Mouse (Mus musculus) left cerebral cortex, adult 11 months (tissue): Measurements from ENCODE around the gene Commd1.

Source experiments
- DNase-seq: peaks from one replicate; pipeline ENCODE4 v3.0.0; 2022; ENCODE audit warnings: low spot score

Gene Commd1

GRCm38 (mm10) chr11:22886991-22887390 is 95.2 kb downstream of the Commd1 start:
- DNase-seq, result no peak

DNA sequence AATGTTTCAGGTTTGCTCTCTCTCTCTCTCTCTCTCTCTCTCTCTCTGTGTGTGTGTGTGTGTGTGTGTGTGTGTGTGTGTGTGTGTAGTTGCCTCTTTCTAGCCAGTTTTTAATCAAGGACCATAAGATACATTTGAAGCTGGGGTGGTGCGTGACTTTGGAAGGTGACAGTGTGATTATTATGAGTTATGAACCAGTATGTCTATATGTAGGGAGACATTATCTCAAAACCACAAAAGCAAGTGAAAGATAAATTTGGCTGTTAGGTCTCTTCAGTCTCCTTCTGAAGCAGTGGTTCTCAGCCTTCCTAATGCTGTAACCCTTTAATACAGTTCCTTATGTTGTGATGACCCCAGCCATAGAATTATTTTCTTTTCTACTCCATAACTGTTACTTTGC is 96.8 kb downstream of the Commd1 start:
- DNase-seq, result no peak

GRCm38 (mm10) chr11:22883676-22884075 is 98.5 kb downstream of the Commd1 start:
- no peak for DNase-seq

DNA sequence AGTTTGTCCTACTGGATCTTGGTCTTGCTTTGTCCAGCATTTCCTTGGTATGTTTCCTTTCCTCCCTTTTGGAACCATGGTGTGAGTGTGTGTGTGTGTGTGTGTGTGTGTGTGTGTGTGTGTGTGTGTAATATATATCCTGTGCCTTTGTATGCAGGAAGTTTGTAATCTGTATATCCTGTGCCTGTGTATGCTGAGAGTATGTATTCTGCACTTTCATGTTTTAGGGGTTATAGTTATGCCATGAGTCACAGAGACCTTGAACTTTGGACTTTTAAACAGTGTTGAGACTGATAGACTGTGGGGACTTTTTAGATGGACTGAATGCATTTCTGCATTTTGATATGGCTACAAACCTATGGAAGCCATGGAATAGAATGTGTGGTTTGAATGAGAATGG is 99.3 kb downstream of the Commd1 start:
- no peak for DNase-seq

- no peak for DNase-seq
Measured at GRCm38 (mm10) chr11:22880383-22881172, 101.6 kb downstream of the Commd1 start.

- no peak for DNase-seq
Measured at GRCm38 (mm10) chr11:22879645-22880044, 102.5 kb downstream of the Commd1 start.

GRCm38 (mm10) chr11:22876680-22877330 is 105.4 kb downstream of the Commd1 start:
- no peak for DNase-seq

DNA sequence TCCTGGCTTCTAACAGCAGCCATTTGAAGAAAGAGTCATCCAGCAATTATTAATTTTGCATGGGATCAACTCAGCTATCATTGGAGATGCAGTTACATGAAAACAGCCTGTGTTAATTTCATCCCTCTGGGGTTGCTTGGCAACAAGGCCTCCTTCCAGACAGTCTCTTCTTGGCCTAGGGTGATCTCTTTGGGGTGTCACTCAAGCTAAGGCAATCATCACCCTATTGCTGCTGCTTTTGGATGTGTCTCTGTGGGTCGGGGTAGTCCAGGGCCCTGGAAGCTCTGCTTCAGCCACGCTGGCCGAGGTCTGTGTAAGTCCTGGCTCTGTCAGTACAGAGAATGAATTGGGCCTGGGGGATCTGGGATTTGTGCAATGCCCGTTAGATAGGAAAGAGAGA is 106.9 kb downstream of the Commd1 start:
- no peak for DNase-seq

GRCm38 (mm10) chr11:22874747-22875146 is 107.4 kb downstream of the Commd1 start:
- DNase-seq, result no peak

DNA sequence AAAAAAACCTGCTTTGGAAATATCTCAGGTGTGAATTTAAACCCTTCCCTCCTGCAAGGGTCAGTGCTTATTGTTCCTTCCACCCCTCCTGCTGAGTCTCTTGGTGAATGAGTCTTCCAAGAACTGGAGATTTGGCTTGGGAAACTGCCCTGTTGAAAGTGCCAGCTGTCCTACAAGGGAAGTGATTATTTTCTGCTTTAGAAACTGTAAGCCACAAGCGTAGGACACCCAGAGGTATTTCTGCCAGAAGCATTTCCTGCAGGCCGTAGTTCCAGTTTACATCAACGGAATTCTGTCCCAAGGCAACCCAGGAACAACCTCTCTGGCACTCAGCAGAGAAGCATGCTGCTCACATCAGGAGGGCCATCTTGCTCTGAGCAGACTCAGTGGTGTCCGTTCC is 108.8 kb downstream of the Commd1 start:
- DNase-seq, result no peak

- no peak for DNase-seq
Measured at GRCm38 (mm10) chr11:22872307-22872680, 109.9 kb downstream of the Commd1 start.

GRCm38 (mm10) chr11:22871628-22872306 is 110.4 kb downstream of the Commd1 start:
- DNase-seq, result no peak

DNA sequence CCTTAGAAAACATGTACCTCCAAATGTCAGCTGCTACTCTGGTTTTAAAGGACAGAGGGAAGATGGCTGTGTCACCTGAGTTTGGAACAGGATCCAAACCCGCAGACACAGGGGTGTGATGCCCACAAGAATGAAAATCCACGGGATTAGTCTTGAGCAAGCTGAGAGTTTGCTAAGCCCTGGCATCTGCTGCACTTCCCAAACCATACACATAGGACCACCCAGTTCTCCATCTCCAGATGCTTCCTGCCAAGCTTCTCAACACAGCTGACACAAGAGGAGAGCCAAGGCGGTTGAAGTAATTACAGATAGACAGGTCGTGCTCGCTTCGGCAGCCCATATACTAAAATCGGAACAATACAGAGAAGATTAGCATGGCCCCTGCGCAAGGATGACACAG is 113.6 kb downstream of the Commd1 start:
- no peak for DNase-seq

DNA sequence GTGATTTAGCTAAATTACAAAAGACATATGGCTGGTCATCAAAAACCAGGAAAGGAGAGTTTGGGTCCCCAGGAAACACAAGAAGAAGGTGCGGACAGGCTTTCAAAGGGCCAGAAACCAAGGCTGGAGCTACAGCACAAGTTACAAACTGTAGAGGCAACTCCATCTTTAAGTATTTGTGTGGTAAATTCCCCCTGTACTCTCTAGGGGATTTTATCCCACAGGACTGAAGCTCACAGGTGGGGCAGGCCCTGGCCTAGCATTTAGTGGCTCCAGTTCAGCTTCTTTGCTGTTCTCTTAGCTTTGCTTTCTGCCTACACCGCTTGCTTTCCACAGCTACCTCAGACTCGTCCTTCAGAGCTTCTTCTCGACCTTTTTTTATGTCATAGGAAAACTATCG is 114.5 kb downstream of the Commd1 start:
- DNase-seq, result no peak

DNA sequence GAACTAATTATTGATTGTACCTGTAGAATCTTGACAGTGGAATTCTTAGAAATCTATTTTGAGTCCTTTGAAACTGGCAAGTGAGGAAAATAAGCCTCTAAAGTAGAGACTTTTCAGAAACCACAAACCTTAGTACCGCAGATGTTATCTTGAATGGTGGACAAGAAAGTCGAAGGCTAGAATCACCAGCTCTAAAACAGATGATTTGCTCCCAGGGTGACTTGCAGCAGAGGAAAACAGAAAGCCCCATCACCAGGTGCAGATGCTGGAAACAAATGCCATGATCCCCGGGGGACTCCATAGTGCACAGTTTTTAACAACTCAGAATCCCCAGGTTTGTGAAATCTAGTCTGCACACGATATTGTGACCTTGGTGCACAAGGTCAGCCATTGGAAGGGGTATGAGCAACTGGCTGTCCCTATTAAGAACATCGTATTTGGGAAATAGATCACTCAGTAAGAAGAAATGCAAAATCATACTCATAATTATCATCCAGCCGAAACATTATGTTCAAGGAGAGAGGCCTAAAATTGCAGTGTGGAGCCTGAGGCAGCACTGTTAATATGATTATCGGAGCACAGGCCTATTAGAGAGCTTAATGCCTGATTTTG is 116.4 kb downstream of the Commd1 start:
- DNase-seq, result no peak

DNA sequence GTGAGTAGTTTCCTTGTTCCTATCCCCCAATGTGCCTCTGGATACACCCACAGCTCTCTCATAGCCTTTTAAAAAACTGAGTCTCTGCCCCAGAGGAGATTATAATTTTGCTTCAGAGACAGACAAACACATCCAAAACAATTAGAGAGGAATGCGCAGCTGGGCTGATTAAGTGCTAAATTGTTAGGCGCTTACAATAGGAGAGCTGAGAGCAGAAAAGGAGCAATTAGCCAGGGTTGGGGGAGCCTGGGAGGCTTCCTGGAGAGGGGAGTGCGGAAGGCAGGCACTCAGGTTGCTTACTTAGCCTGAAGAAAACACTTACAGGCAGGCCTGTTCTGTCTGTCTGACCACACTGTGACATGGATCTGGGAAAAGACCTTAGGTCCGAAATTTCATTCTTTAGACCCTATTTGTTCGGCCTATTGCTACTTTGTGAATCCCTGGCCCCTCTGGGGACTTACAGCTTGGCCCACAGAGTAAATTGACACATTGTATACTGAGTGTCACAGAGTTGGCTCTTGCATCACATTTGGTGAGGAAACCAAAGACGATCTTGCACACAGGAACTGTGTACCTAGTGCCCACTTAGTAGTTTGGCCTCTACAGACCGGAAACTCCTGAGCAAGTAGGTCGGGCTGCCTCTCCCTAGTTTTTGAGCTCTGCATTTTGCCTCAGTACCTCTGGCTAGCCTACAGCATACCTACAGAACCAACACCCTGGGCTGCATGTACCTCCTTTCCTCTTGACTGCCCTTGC is 117.7 kb downstream of the Commd1 start:
- DNase-seq, result no peak

DNA sequence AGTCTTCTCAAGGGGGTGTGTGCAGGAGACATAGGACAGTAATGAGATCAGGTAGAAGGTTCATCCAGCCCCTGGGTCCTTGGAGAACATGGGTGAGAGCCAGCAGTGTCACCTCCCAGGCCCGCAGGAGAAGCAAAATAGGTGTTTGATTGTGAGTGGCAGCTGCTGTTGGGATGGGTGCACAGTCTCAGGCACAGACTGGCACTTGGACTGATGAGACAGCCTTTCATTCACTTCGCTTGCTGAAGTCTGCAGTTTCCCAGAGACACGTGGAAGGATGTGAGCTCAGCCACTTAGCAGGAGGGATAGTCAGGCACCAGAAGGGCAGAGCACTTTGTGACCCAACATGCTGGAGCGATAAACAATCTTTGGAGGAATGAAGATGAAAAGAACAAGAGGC is 118.6 kb downstream of the Commd1 start:
- no peak for DNase-seq

DNA sequence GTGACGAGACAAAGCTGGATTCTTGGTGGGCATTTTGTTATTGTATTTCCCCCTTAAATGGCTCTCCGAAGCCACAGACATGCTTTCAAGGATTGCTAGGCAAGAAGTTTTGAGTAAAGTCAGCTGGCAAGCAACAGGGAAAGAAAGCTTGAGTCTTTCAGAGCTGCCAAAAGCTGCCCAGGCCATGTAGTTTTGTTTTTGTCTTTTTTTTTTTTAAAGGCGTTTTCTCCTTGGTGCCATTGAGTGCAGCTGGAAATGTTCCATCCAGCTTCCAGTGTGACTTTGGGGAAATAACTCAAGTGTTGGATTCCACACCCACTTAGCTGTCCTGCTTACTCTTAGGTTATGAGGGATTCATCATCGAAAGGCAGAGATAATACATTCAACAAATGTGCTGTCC is 120.9 kb downstream of the Commd1 start:
- DNase-seq, result no peak

DNA sequence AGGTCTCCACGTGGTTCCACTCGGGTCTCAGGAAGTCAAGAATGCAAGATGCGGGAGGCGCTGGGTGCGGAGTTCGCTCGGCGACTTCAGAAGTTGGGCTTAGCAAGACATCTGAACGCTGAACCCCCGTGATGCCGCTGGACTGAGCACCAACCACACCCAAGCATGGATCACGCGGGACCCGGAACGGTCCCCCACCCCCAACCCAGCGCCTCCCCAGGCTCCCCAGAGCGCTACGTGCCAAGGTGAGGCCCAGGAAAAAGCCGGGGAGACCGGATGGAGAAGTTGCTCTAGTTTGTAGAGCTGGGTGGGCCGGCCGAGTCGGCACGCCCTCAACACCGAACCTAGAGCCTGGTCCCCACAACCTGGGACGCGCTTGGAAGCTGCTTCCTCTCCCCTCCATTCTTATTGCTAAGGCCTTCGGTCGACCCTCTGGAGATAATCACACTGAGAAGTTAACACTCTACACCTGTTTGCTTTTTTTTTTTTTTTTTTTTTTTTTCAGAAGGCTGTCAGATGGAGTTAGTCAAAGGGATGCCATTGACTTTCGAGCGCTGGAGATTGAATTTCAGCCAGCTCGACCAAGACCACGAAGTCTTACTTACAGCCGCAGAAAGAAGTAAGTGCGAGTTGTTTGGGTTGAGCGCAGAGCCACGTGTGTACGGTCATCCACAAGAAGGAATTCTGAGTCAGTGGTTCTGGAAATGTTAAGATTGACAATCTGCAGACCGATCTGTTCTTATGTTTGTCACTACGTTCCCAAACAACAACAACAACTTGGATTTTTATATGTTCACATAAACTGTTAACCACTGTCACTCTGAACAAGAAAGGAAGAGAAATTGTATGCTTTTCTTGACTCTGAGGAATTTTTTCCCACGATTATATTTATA is 121.6 kb downstream of the Commd1 start, which contains the start of gene B3gnt2:
B3gnt2 (minus strand) TSS at position 627 of the 893 bp plus-strand sequence.
- no peak for DNase-seq

DNA sequence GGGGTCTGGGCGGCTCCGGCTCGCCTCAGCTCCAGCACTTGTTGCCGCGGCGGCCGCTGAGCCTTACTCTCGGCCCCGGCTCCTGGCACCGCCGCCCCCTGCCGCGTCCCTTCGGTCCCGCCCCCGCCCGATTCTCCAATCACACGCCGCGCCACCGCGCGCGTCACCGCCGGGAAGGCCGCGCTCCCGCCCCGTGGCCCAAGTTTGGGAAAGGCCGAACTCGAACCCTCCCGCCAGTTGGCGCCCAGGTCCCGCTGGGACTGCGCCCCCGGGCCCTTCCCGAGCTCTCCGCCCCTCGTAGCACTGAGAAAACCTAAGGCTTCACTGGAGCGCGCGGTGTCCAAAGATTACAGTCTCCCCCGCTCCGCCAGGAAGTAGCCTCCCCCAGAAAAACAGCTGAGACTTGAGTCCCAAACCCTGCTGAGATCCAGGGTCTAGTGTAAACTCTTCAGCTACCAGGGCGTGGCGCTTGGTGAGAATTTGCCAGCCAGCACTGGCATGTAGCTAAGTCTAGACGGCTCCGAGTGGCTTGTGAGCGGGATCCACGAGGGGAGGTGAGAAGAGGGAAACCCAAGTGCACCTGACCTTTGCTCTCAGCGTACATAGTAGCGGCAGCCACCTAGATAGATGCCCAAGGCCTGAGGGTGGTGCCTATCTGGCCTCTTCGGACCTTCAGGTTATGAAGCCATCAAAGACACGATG is 122.4 kb downstream of the Commd1 start:
- DNase-seq, result peak; percentile 47
